Mouse (Mus musculus) thymus, postnatal 10 days (tissue): ENCODE data around the gene Sox1.

Experiments
- DNase-seq, 2 experiments: peaks; one replicate each; pipeline ENCODE4 v3.0.0; 2021; ENCODE audit warnings: low spot score in 2 of 2

Sox1 gene

GRCm38 (mm10) chr8:12389116-12389471, 6.0 kb upstream of the Sox1 start:
- no peak for DNase-seq

GRCm38 (mm10) chr8:12389801-12390639, 5.1 kb upstream of the Sox1 start:
- DNase-seq = no peak

- no peak for DNase-seq
Measured at GRCm38 (mm10) chr8:12390640-12391365, 4.3 kb upstream of the Sox1 start.

GRCm38 (mm10) chr8:12391366-12392250, 3.5 kb upstream of the Sox1 start:
- DNase-seq = no peak

GRCm38 (mm10) chr8:12392801-12393200, 2.3 kb upstream of the Sox1 start:
- no peak for DNase-seq

DNA sequence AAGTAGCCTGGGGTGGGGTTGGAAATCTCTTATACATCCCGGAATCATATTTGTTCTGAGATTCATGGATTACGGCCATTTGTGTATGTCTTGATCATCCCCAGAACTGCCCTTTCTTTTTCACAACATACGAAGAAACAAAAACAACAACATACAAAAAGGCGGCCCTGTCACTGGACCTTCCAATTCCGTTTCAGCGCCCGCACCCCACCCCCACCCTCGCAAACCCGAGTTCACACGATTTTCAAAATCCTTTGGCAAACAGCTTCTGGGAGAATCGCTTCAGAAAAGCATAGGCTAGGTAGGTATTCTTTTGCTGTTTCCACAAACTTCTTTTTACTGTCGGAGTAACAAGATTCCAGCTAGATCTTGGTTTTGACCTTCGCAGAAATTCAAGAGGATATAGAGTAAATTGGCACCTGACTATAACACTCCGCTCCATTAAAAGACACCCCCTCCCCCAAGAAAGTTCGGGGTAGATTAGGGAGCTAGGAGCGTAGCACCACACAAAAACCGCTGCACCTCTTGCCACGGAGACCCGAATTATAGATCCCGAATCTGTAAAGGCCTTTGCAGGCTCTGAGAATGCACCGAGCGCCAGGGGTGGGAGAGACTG, 602 bp upstream of the Sox1 start:
- no peak for DNase-seq

- DNase-seq = no peak
Measured at GRCm38 (mm10) chr8:12396501-12397345, 1.6 kb downstream of the Sox1 start.

GRCm38 (mm10) chr8:12397346-12397925, 2.3 kb downstream of the Sox1 start:
- no peak for DNase-seq

DNA sequence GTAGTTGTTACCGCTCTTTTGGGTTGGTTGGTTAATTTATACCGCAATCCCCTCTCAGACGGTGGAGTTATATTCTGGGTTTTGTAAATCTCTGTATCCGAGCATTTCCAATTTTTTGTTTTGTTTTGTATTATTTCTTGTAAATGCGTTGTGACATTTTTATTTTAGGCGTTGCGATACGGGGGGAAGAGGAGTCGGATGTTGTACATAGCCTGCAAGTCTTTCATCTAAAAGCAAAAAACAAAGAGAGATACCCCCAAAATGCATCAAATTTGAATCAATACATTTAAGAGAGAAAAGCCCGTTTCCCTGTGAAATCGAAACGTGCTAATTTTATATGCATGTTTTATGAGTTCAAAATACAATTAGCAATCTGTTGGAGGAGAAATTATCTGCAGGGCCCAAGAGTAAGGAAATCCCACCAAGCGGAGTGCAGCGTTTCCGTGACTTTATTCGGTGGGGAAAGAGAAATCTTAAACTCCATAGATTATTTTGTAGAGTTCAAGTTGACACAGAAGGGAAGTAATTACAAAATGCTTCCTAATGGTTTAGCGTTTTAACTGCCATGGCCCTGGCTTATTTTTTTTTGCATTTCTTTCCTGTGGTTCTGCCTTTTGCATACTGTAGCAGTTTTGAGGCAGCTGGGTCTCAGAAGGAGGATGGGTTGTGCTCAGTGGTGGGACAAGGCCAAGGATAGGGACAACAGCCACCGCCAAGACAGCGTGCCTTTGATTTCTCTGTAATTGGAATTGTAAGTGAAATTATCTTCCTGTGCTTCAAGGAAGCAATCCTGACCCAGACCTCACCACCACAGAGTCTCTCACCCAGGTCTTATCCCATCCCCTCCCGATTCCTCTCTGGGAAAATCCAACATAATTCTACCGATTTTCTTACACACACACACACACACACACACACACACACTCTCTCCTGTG, 3.2 kb downstream of the Sox1 start:
- DNase-seq = no peak

DNA sequence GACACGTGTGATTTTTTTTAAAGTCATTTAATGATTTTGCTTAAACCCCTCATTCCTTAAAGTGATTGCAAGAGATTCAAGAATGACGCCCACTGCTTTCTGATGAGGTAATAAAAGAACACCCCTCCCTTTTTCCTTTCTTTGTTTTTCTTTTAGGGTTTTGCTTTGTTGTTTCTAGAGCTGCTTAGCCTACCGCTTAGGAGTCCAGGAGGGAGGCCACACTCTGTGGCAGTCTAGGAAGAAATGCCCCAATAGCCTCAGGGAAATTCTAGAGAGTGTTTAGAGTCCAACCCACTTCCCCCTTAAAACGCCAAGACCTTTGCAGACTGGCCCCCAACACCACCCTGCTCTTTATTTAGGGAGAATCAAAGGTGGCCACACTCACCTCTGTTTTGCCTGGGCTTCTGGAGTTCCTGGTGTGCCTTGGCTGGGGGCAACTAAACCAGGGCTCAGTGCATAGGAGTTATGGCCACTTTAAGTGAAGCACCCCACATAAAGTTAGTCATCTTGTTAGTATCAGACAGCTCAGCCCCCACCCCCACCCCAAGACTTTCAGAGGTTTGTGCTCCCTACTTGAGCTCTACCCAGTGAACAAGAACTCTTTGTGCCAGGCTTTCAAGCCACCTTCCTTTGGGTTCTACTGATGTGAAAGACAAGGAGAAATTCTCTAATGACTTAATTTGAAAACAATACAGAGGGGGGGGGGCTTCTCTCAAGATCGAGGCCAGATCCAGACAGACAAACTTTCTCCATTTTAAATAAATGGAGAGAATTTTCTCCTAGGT, 4.5 kb downstream of the Sox1 start:
- DNase-seq = no peak

- no peak for DNase-seq
Measured at GRCm38 (mm10) chr8:12400611-12401390, 5.7 kb downstream of the Sox1 start.

DNA sequence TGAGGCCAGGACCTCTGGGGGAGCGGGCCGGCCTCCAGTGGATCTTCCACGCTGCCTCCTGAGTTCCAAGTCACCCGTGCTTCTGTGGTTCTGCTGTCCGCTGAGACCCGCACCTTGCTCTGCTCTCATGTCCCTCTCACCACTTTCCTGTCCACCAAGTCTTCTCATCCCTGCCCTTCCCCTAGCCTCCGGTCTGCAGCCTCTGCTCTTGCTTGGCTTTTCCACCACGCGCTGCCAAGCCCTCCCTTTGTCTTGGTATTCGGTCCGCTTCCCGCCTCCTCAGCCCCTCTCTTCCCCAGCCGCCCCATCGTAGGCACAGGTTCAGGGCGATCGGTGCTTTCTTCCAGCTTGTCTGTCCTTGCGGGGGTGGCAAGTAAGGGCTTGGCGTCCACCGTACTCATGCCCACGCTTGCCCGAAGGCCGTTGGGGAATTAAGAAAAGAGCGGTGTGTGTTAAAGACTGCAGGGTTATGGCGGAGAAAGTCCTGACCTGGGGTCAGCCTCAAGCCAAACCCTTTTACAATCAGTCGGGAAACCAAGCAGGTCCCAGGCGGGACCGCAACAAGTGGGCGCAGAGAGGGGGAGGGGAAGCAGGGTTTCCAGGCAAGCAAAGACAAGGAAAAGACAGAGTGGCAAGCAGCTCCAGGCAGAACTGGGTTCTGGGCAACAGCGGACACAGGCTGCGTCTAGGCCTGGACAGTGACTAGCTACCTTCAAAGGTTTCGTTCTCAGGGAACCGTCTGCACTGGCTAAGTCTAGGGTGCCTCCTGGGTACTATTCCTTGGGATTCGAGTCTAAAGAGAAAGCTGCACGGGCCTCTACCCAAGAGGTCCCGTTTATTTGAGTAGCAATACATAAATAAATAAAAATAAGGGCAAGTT, 6.5 kb downstream of the Sox1 start:
- DNase-seq = no peak

DNA sequence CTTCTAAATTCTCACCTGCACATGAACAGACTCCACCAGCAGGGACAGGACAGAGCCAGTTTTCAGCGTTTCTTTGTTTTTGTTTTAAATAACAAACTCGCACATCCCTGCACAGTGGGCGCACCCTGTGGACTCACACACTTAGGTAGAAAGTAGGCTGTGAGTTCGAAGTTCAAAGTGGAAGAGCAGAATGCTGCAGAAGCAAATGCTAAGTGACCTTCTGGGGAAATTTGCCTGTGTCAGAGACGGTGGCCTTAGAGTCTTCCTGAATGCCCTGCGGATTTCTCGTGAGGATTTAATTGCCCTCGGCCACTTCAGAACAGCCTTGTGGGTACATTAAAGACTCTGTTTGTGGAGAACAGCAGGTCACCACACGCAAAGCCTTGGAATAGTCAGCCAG, 7.6 kb downstream of the Sox1 start:
- no peak for DNase-seq

DNA sequence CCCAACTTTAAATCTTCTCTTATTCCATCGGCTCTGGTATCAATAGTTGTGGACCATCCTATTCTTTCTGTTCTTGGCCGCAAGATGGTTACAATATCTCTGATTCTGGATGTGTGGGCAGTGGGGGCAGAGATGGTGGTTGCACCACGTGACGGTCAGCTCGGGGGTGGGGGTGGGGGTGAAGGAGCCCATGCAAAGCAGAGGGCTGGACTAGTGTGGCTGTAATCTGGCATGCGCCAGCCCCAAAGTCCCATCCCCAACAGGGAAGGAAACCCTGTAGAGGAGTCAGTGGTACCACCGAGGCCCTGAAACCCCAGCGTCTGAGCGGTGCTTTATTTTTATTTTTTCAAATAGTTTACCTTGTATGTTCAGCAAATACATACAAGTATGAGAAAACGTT, 12.9 kb downstream of the Sox1 start:
- no peak for DNase-seq

- no peak for DNase-seq
Measured at GRCm38 (mm10) chr8:12409976-12410375, 14.9 kb downstream of the Sox1 start.

GRCm38 (mm10) chr8:12417056-12417455, 22.0 kb downstream of the Sox1 start:
- no peak for DNase-seq

GRCm38 (mm10) chr8:12420537-12420936, 25.4 kb downstream of the Sox1 start:
- no peak for DNase-seq
